Mouse (Mus musculus): ENCODE measurements at regions not wholly inside any gene's neighbourhood (a gene's known extent, or its start where the extent isn't known, plus 50 kb on each side); places are given as distances from the start of the nearest gene placed in this dataset.

DNA sequence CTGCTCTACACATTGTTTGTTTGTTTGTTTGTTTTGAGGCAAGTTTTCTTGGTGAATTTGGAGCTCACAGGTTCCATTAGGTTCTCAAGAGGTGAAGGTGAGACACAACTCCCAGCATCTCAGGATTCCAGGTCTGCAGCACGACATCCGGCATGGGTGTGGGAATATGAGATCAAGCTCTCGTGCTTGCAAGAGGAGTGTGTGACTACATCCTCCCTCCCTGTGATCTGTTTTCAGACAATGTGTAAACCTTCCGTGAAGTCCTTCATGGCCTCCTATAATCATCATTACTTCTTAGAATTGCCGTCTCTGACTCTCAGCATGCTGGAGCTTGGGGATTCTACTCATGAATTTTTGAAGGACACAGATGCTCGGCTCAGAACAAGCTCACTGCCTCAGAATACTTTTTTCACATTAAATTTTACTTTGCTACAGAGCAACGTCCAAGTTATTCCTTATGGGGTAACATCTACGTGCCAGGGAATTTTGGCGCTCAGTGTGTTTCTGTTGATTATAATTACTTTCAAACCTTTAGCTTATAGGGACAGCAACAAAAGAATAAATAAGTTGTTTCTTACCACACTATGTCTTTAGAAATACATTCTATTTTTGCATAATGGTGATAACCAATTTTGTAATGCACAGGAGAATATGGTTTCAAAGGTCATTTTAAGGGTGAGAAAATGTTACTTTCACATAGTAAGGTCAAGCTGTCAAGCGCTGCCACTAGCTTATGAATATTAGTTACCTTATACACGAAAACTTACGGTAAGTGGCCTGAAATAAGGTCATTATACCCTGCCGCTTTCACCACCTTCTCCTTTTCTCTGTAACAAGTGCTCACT is 220.6 kb downstream of the Spry2 start:
- TF ChIP-seq CHD1 (IDR thresholded peaks at IDR 0.05; ENCODE audit: low read depth, low read length) (no peak), MYC (IDR thresholded peaks at IDR 0.05; ENCODE audit: low read depth, low read length) (no peak)
